Mouse (Mus musculus): ENCODE measurements around the gene Acrbp. TPM values are rescaled to one million over a fixed set of nuclear protein-coding genes. Genes with fewer than 3 reads are reported as not detected.

Acrbp gene
- polyA plus RNA-seq, 1 experiment from 2014 or later = 26.2 TPM

GRCm38 (mm10) chr6:125071896-125072279 lies 22.4 kb downstream of the Acrbp start:
- no peak overlapping the region for H3K4me3 ChIP-seq
- no peaks in the 10 kb centered on the region for H3K36me3 ChIP-seq
- 0 out of 2 replicates have a peak overlapping the region, but pooled peaks have one; percentile 3 for H3K9ac ChIP-seq (replicated peaks)
- 15% methylated on average over 2 of the region's 2 CpGs for WGBS
- H3K4me2 ChIP-seq (replicated peaks) = peak overlapping the region; percentile 21; the same call in 1 of the 2 replicates
- no peaks in the 10 kb centered on the region for H3K9me3 ChIP-seq
- peak overlapping the region; percentile 97 for H3K27ac ChIP-seq (replicated peaks)
- peaks cover 25% of the 10 kb centered on the region for H3K4me1 ChIP-seq
- ATAC-seq (replicated peaks) = peak; percentile 83
- H3K27me3 ChIP-seq = no peaks in the 10 kb centered on the region

DNA sequence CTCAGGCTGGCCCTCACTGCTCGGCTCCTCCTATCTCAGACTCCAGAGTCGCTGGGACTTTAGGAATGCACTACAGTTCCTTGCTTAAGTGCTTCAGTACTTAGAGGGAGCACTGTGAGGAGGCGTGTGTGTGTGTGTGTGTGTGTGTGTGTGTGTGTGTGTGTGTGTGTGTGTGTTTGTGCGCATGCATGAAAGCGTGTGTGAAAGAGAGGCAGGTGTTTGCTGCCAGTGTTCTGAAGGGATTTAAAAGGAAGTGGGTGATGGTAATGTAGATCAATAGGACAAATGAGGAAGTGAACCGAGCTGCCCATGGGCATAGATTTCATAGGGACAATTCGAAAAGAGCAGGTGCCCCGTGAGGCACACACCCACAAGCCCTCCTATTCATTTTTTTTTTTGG lies 24.3 kb downstream of the Acrbp start:
- Histone ChIP-seq H3K4me2 (replicated peaks) (no peak overlapping the region), H3K9ac (replicated peaks) (no peak overlapping the region), H3K36me3 (no peaks in the 10 kb centered on the region), H3K4me3 (no peak overlapping the region), H3K4me1 (peaks cover 25% of the 10 kb centered on the region), H3K27ac (replicated peaks) (no peak overlapping the region), H3K9me3 (no peaks in the 10 kb centered on the region), H3K27me3 (0 out of 2 replicates have a peak, but pooled peaks cover 2% of the 10 kb centered on the region)
- no peak for ATAC-seq (replicated peaks)
- 57% methylated on average over 8 of the region's 8 CpGs for WGBS

- 0 out of 2 replicates have a peak, but pooled peaks cover 2% of the 10 kb centered on the region for H3K27me3 ChIP-seq
These were observed 31.9 kb downstream of the Acrbp start for GRCm38 (mm10) chr6:125081394-125081793.

GRCm38 (mm10) chr6:125081797-125082560 lies 32.5 kb downstream of the Acrbp start:
- Histone ChIP-seq H3K27ac (replicated peaks) (peak overlapping the region; percentile 83), H3K4me3 (peak overlapping the region; percentile 41), H3K4me1 (peaks cover 13% of the 10 kb centered on the region; the same call in 1 of the 2 replicates), H3K27me3 (0 out of 2 replicates have a peak, but pooled peaks cover 2% of the 10 kb centered on the region), H3K36me3 (no peaks in the 10 kb centered on the region), H3K9ac (replicated peaks) (peak overlapping the region; percentile 38), H3K4me2 (replicated peaks) (peak overlapping the region; percentile 54), H3K9me3 (no peaks in the 10 kb centered on the region)
- ATAC-seq (replicated peaks) = peak; percentile 89
- WGBS = 20% methylated on average over 45 of the region's 45 CpGs

More at GRCm38 (mm10) chr6:125081394-125081793, 31.9 kb downstream of the Acrbp start:
- Histone ChIP-seq H3K4me3 (peak overlapping the region; percentile 41), H3K4me2 (replicated peaks) (peak overlapping the region; percentile 54), H3K36me3 (no peaks in the 10 kb centered on the region), H3K9ac (replicated peaks) (peak overlapping the region; percentile 38), H3K4me1 (peaks cover 13% of the 10 kb centered on the region; the same call in 1 of the 2 replicates), H3K27ac (replicated peaks) (peak overlapping the region; percentile 83), H3K9me3 (no peaks in the 10 kb centered on the region)
- WGBS = 20% methylated on average over 25 of the region's 25 CpGs
- no peak for ATAC-seq (replicated peaks)

DNA sequence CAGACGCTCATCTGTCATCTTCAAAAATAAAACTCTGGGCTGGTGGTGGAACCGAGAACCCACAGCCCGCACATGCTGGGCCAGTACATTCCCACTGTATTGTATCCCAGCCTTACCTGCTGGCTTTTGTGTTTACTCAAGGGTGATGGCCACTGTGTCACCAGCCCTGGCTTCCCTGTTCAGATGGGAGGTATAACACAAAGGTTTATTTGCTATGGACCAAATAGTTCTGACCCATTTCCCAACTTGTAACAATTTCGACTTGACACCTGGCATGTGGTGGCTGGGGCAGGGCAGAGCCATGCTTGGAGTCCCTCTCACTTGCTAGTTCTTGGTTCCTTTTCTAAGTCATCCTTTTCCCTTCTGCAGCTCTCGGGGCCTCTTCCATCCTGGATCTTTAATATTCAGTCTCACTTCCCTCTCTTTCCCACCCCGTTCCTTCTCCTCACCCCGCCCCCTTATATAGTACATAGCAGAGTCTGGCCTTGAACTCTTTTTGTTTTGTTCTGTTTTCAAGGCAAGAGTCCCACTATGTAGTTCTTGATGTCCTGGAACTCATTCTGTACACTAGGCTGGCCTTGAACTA lies 33.4 kb downstream of the Acrbp start:
- Histone ChIP-seq H3K4me3 (no peak overlapping the region), H3K4me1 (peaks cover 13% of the 10 kb centered on the region; the same call in 1 of the 2 replicates), H3K9ac (replicated peaks) (no peak overlapping the region), H3K4me2 (replicated peaks) (no peak overlapping the region), H3K27ac (replicated peaks) (no peak overlapping the region), H3K27me3 (0 out of 2 replicates have a peak, but pooled peaks cover 2% of the 10 kb centered on the region), H3K9me3 (no peaks in the 10 kb centered on the region), H3K36me3 (no peaks in the 10 kb centered on the region)
- ATAC-seq (replicated peaks) = no peak
- 89% methylated on average over 7 of the region's 7 CpGs for WGBS

GRCm38 (mm10) chr6:125084424-125084823 lies 34.9 kb downstream of the Acrbp start:
- WGBS = 5% methylated on average over 4 of the region's 4 CpGs
- H3K4me2 ChIP-seq (replicated peaks) = no peak overlapping the region
- no peak overlapping the region for H3K27ac ChIP-seq (replicated peaks)
- H3K4me3 ChIP-seq = no peak overlapping the region
- ATAC-seq (replicated peaks) = peak; percentile 15; the same call in 1 of the 2 replicates
- H3K9me3 ChIP-seq = no peaks in the 10 kb centered on the region
- H3K27me3 ChIP-seq = no peaks in the 10 kb centered on the region
- H3K36me3 ChIP-seq = no peaks in the 10 kb centered on the region
- H3K4me1 ChIP-seq = peaks cover 23% of the 10 kb centered on the region
- H3K9ac ChIP-seq (replicated peaks) = no peak overlapping the region

GRCm38 (mm10) chr6:125087937-125088336 lies 38.4 kb downstream of the Acrbp start:
- peak overlapping the region; percentile 94 for H3K27ac ChIP-seq (replicated peaks)
- H3K27me3 ChIP-seq = no peaks in the 10 kb centered on the region
- no peaks in the 10 kb centered on the region for H3K9me3 ChIP-seq
- no peak overlapping the region for H3K4me2 ChIP-seq (replicated peaks)
- peaks cover 25% of the 10 kb centered on the region for H3K4me1 ChIP-seq
- no peak overlapping the region for H3K9ac ChIP-seq (replicated peaks)
- WGBS = 77% methylated on average over 3 of the region's 3 CpGs
- H3K36me3 ChIP-seq = no peaks in the 10 kb centered on the region
- H3K4me3 ChIP-seq = no peak overlapping the region
- ATAC-seq (replicated peaks) = no peak

DNA sequence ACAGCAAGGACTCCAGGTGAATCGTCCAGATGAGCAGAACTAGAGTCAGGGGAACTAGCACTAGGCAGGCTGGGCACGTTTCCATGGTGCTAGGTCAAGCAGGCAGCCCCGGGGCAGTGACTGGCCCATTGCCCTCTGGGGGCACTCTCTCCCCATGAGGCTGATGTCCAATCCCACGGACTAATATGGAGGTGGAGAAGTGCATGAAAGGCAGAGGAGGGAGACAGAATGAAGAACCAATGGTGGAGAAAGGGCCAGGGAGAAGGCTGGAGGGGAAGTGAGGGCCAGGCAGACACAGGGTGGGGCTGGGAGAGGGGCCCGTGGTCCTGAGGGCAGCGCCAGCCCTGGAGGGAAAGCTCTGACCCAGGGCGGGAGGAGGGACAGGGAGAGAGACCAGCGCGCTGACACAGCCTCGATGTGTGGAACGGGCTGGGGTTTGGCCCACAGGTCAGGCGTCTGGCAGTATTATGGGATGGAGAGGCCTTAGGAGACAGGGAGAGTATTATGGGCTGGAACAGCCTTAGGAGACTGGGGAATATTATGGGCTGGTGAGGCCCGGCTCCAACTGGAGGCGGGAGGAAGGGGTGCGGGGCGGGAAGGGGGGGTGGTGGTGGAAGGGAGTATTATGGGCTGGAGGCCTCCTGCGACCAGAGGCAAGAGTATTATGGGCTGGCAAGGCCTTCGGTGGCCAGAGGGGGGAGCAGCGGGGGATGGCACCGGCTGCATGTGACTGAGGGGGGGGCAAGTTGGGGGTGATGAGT lies 39.3 kb downstream of the Acrbp start:
- Histone ChIP-seq H3K4me1 (peaks cover 25% of the 10 kb centered on the region), H3K4me2 (replicated peaks) (peak overlapping the region; percentile 45), H3K4me3 (no peak overlapping the region), H3K36me3 (no peaks in the 10 kb centered on the region), H3K27me3 (no peaks in the 10 kb centered on the region), H3K9me3 (no peaks in the 10 kb centered on the region), H3K9ac (replicated peaks) (peak overlapping the region; percentile 30; the same call in 1 of the 2 replicates), H3K27ac (replicated peaks) (peak overlapping the region; percentile 94)
- WGBS = 2% methylated on average over 19 of the region's 20 CpGs
- ATAC-seq (replicated peaks) = peak; percentile 84

DNA sequence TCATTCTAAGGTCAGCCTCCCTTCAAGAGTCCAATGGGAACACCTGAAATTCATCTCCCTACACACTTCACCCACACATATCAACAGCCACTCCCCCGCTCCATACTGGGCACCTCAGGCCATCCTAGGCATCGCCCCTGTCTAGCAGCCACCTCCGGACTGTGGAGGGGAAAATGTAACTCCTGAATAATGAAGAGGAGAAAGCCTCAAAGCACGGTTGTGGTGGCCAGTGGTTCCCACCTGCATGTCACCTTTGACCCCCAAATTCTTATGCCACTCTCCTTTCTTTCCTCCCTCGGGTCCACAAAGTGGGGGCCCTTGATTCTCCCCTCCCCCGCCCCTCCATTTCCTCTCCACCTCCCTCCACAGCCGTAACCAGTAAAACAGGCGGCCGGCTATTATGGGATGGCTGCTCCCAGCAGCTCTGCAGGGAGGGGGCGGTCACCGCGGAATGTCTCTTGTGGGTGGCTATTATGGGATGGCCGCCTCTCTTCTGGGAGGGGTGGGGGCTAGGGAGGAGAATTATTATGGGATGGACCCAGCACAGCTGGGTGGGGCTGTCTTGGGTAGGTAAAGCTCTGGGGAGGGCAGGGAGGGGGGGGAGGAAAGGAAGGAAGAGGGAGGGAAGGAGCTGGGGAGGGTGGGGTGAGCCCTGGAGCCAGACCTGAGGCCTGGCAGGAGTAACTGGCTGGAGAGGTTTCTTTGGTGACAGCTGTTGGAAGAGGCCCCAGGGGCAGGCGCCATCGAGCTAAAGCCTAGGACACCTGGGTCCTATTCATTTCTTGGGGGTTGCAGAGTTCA lies 40.2 kb downstream of the Acrbp start:
- Histone ChIP-seq H3K36me3 (no peaks in the 10 kb centered on the region), H3K4me2 (replicated peaks) (peak overlapping the region; percentile 45), H3K9ac (replicated peaks) (peak overlapping the region; percentile 17), H3K4me1 (peaks cover 25% of the 10 kb centered on the region), H3K27ac (replicated peaks) (peak overlapping the region; percentile 94), H3K4me3 (peak overlapping the region; percentile 18), H3K27me3 (no peaks in the 10 kb centered on the region), H3K9me3 (no peaks in the 10 kb centered on the region)
- under 1% methylated on average over 15 of the region's 15 CpGs for WGBS
- peak; percentile 78 for ATAC-seq (replicated peaks)

GRCm38 (mm10) chr6:125090341-125091085 lies 41.0 kb downstream of the Acrbp start:
- WGBS = 46% methylated on average over 10 of the region's 10 CpGs
- Histone ChIP-seq H3K9me3 (no peaks in the 10 kb centered on the region), H3K27ac (replicated peaks) (peak overlapping the region; percentile 94), H3K4me3 (peak overlapping the region; percentile 4; the same call in 1 of the 2 replicates), H3K36me3 (no peaks in the 10 kb centered on the region), H3K4me2 (replicated peaks) (peak overlapping the region; percentile 45), H3K9ac (replicated peaks) (peak overlapping the region; percentile 17; the same call in 1 of the 2 replicates), H3K27me3 (no peaks in the 10 kb centered on the region), H3K4me1 (peaks cover 27% of the 10 kb centered on the region)
- ATAC-seq (replicated peaks) = peak; percentile 0; the same call in 1 of the 2 replicates

Data from forebrain, embryonic 15.5 days (tissue).